Mouse (Mus musculus) E14TG2a.4 (cell line): ENCODE data around the gene St6galnac4.

Experiments used
- CTCF ChIP-seq: conservative IDR thresholded peaks from 2 replicates; pipeline ENCODE4 v1.5.1; 2014; ENCODE audit warnings: low read length
- NANOG ChIP-seq: IDR thresholded peaks from 2 replicates; pipeline ENCODE4 v1.6.1; 2014; ENCODE audit warnings: borderline replicate concordance, low read length, mixed read lengths
- POU5F1 ChIP-seq: IDR thresholded peaks from 2 replicates; pipeline ENCODE4 v1.6.1; 2014; ENCODE audit warnings: low read length, borderline replicate concordance

DNA sequence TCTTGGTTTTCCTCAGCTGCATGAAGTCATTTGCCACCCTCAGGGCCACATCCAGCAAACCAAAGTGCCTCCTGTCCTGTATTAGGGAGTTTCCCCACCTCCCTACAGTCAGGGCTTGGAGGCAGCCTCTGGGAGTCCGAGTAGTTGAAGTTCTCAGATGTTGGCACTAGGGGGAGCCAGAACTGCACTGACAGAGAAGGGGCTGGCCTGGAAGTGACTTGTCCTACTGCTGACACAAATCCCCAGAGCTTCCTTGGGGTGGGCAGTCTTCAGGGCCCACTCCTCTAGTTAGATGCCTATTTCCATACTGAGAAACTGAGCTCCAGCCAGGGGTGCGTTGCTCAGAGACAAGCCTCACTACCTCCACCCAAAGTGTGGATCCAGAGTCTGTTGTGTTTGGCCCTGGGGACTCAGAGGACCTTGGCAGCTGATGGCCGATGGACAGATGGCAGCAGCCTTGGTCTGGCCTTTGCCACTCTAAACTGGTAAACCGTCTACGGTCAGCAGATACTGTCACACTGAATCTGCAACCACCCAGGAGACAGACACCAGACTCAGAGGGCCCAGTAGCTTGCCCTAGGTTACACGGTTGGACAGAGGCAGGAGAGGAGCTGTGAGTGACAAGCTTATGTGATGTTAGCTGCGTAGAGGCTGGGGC, 45.0 kb downstream of the St6galnac4 start:
- TF ChIP-seq CTCF (peak; percentile 79), POU5F1 (no peak), NANOG (no peak)
